8 mouse cellular contexts compared by ENCODE assay signal in the genomic region with DNA sequence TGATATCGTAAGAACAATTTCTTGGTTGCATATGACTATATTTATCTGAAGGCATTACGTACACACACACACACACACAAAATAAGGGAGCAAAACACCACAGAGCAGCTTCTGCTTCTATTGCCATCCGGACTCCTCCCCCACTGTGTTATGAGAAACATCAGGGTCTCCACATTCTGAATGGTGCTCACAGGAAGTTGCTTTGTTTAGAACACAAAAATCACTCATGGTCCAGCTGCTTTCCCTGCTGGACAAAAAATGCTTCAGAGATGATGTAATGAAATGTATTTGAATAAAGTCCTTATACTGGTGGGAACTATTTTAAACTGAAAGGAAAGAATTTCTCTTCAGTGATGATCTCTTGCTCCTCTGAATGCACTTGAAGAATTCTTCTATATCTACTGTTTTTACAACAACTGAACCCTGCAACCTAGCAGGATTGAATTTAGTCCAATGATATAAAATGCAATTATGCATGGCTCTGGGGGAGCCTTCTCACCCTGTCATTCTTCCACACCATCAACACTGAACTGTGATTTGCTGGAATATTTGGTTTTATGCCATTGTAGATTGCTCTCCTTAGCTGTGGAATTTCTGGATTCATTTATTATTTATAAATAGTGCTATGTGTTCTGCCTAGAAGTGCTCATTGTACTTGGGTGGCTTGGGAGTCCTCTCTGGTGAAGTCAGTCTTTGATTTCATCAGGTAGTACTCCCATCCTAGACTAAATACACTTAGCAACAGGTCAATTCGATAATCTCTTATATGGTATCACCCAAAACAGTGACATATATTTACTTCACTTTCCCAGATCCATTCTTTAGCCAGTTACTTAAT.
DNase-seq lines count a peak whose midpoint lies in the region; ATAC-seq lines count a peak whose summit lies in the region.

No protein-coding gene starts in this region.

- no peak overlapping the region for H3K4me2 ChIP-seq in forebrain, embryonic 12.5 days
- no peak overlapping the region for H3K4me2 ChIP-seq in hindbrain, embryonic 13.5 days

- H3K4me3 ChIP-seq in forebrain, embryonic 12.5 days (replicated peaks), result no peak overlapping the region
- no peak overlapping the region for H3K4me3 ChIP-seq in hindbrain, embryonic 13.5 days

- no peaks in the 10 kb centered on the region for H3K36me3 ChIP-seq in forebrain, embryonic 12.5 days (replicated peaks)
- no peaks in the 10 kb centered on the region for H3K36me3 ChIP-seq in hindbrain, embryonic 13.5 days

- no peaks in the 10 kb centered on the region for H3K9me3 ChIP-seq in forebrain, embryonic 12.5 days
- H3K9me3 ChIP-seq in hindbrain, embryonic 13.5 days, result 0 out of 2 replicates have a peak, but pooled peaks cover 4% of the 10 kb centered on the region

- H3K9ac ChIP-seq in forebrain, embryonic 12.5 days, result no peak overlapping the region
- no peak overlapping the region for H3K9ac ChIP-seq in hindbrain, embryonic 13.5 days

- peak; percentile 9 to 42 for DNase-seq in left cerebral cortex, postnatal 10 days (ENCODE audit: extremely low spot score in 1 of 2, low spot score in 2 of 2)
- DNase-seq in left cerebral cortex, postnatal 36 days (ENCODE audit: low spot score in 2 of 2), result no peak
- DNase-seq in retina, embryonic 14.5 days (ENCODE audit: low spot score), result peak; percentile 58
- no peak for DNase-seq in urinary bladder, postnatal 25 days (ENCODE audit: low spot score)
- no peak for DNase-seq in gastrocnemius, postnatal 25 days
- no peak for DNase-seq in urinary bladder, postnatal 4 days (ENCODE audit: low spot score in 2 of 2)

- ATAC-seq in forebrain, embryonic 12.5 days (ENCODE audit: low FRiP score), result peak; percentile 94
- ATAC-seq in hindbrain, embryonic 13.5 days (ENCODE audit: low FRiP score), result peak; percentile 71

- intact Hi-C loops in left cerebral cortex, postnatal 10 days (cut with DNase I), result no loop called here
- intact Hi-C loops in left cerebral cortex, postnatal 36 days (cut with DNase I), result no loop called here

- 38% methylated on average over 4 of the region's 4 CpGs for WGBS in forebrain, embryonic 12.5 days
- 52% methylated on average over 4 of the region's 4 CpGs for WGBS in hindbrain, embryonic 13.5 days

- no peaks in the 10 kb centered on the region for H3K27me3 ChIP-seq in forebrain, embryonic 12.5 days
- no peaks in the 10 kb centered on the region for H3K27me3 ChIP-seq in hindbrain, embryonic 13.5 days

- no peak overlapping the region; the same call in 1 of the 2 replicates for H3K27ac ChIP-seq in forebrain, embryonic 12.5 days
- H3K27ac ChIP-seq in hindbrain, embryonic 13.5 days, result no peak overlapping the region

- H3K4me1 ChIP-seq in forebrain, embryonic 12.5 days, result peaks cover 9% of the 10 kb centered on the region
- peaks cover 6% of the 10 kb centered on the region; the same call in 1 of the 2 replicates for H3K4me1 ChIP-seq in hindbrain, embryonic 13.5 days (replicated peaks)

Comparison
In these comparisons a context has a peak if more than half of its experiments do, and no peak if none do; other contexts are left out.
1. DNase-seq: peak in left cerebral cortex, postnatal 10 days (2 of 2) and retina, embryonic 14.5 days (single experiment); none in left cerebral cortex, postnatal 36 days (0 of 2), urinary bladder, postnatal 25 days (single experiment), gastrocnemius, postnatal 25 days (single experiment) and urinary bladder, postnatal 4 days (0 of 2).